Mouse (Mus musculus): ENCODE measurements around the gene Cdc20b. TPM values are rescaled to one million over a fixed set of nuclear protein-coding genes. Genes with fewer than 3 reads are reported as not detected.

Gene Cdc20b
- polyA plus RNA-seq, 1 experiment from 2014 or later, result not detected

GRCm38 (mm10) chr13:113084732-113085131 is 49.8 kb downstream of the Cdc20b start:
- 83% methylated on average over 5 of the region's 5 CpGs for WGBS
- H3K27ac ChIP-seq, result no peak overlapping the region
- no peaks in the 10 kb centered on the region for H3K9me3 ChIP-seq (replicated peaks)
- H3K36me3 ChIP-seq, result no peaks in the 10 kb centered on the region
- H3K4me3 ChIP-seq, result no peak overlapping the region
- DNase-seq (ENCODE audit: low spot score), result no peak
- H3K4me1 ChIP-seq, result no peaks in the 10 kb centered on the region
- H3K27me3 ChIP-seq (ENCODE audit: low read depth, poor library complexity, severe bottlenecking), result no peaks in the 10 kb centered on the region

- H3K4me1 ChIP-seq, result no peaks in the 10 kb centered on the region
- no peak for DNase-seq (ENCODE audit: low spot score)
- H3K27ac ChIP-seq, result no peak overlapping the region
- no peaks in the 10 kb centered on the region for H3K9me3 ChIP-seq (replicated peaks)
- H3K36me3 ChIP-seq, result no peaks in the 10 kb centered on the region
- 78% methylated on average over 13 of the region's 13 CpGs for WGBS
- H3K4me3 ChIP-seq, result no peak overlapping the region
- no peaks in the 10 kb centered on the region for H3K27me3 ChIP-seq (ENCODE audit: low read depth, poor library complexity, severe bottlenecking)
Measured at GRCm38 (mm10) chr13:113087226-113088017, 52.5 kb downstream of the Cdc20b start.

- 48% methylated on average over 8 of the region's 8 CpGs for WGBS
- no peaks in the 10 kb centered on the region for H3K36me3 ChIP-seq
- no peaks in the 10 kb centered on the region for H3K4me1 ChIP-seq
- H3K4me3 ChIP-seq, result no peak overlapping the region
- DNase-seq (ENCODE audit: low spot score), result no peak
- no peaks in the 10 kb centered on the region for H3K27me3 ChIP-seq (ENCODE audit: low read depth, poor library complexity, severe bottlenecking)
- H3K9me3 ChIP-seq (replicated peaks), result no peaks in the 10 kb centered on the region
- no peak overlapping the region for H3K27ac ChIP-seq
Measured at GRCm38 (mm10) chr13:113090489-113090888, 55.6 kb downstream of the Cdc20b start.

- Histone ChIP-seq H3K27me3 (ENCODE audit: low read depth, poor library complexity, severe bottlenecking) (no peaks in the 10 kb centered on the region), H3K27ac (no peak overlapping the region), H3K4me3 (no peak overlapping the region), H3K36me3 (no peaks in the 10 kb centered on the region), H3K4me1 (no peaks in the 10 kb centered on the region), H3K9me3 (replicated peaks) (no peaks in the 10 kb centered on the region)
- DNase-seq (ENCODE audit: low spot score), result no peak
- WGBS, result 62% methylated on average over 1 of the region's 1 CpGs
Measured at GRCm38 (mm10) chr13:113094618-113095017, 59.7 kb downstream of the Cdc20b start.

- no peak overlapping the region for H3K4me3 ChIP-seq
- no peak for DNase-seq (ENCODE audit: low spot score)
- H3K4me1 ChIP-seq, result no peaks in the 10 kb centered on the region
- H3K27me3 ChIP-seq (ENCODE audit: low read depth, poor library complexity, severe bottlenecking), result no peaks in the 10 kb centered on the region
- H3K9me3 ChIP-seq (replicated peaks), result no peaks in the 10 kb centered on the region
- 84% methylated on average over 3 of the region's 3 CpGs for WGBS
- H3K36me3 ChIP-seq, result no peaks in the 10 kb centered on the region
- H3K27ac ChIP-seq, result no peak overlapping the region
Measured at GRCm38 (mm10) chr13:113097011-113097410, 62.1 kb downstream of the Cdc20b start.

- no peaks in the 10 kb centered on the region for H3K36me3 ChIP-seq
- no peak for DNase-seq (ENCODE audit: low spot score)
- 88% methylated on average over 2 of the region's 2 CpGs for WGBS
- H3K4me3 ChIP-seq, result no peak overlapping the region
- H3K4me1 ChIP-seq, result no peaks in the 10 kb centered on the region
- H3K27ac ChIP-seq, result no peak overlapping the region
- H3K27me3 ChIP-seq (ENCODE audit: low read depth, poor library complexity, severe bottlenecking), result no peaks in the 10 kb centered on the region
- no peaks in the 10 kb centered on the region for H3K9me3 ChIP-seq (replicated peaks)
Measured at GRCm38 (mm10) chr13:113098406-113098805, 63.5 kb downstream of the Cdc20b start.

- H3K4me3 ChIP-seq, result no peak within 1 kb of the TSS
- no peaks in the 10 kb centered on the region for H3K27me3 ChIP-seq (ENCODE audit: low read depth, poor library complexity, severe bottlenecking)
- H3K4me1 ChIP-seq, result no peaks in the 10 kb centered on the region
- WGBS, result 93% methylated on average over 6 of the region's 6 CpGs
- H3K36me3 ChIP-seq, result no peaks in the 10 kb centered on the region
- no peak within 1 kb of the TSS for H3K27ac ChIP-seq
- no peak for DNase-seq (ENCODE audit: low spot score)
- no peaks in the 10 kb centered on the region for H3K9me3 ChIP-seq (replicated peaks)
Measured at GRCm38 (mm10) chr13:113100879-113101278, 66.0 kb downstream of the Cdc20b start, which contains the start of gene Gzma. Gzma (minus strand) TSS chr13:113100981.

GRCm38 (mm10) chr13:113101804-113102203 is 66.9 kb downstream of the Cdc20b start:
- 76% methylated on average over 10 of the region's 10 CpGs for WGBS
- no peaks in the 10 kb centered on the region for H3K36me3 ChIP-seq
- H3K4me3 ChIP-seq, result no peak overlapping the region
- H3K9me3 ChIP-seq (replicated peaks), result no peaks in the 10 kb centered on the region
- no peak overlapping the region for H3K27ac ChIP-seq
- DNase-seq (ENCODE audit: low spot score), result no peak
- H3K4me1 ChIP-seq, result no peaks in the 10 kb centered on the region
- no peaks in the 10 kb centered on the region for H3K27me3 ChIP-seq (ENCODE audit: low read depth, poor library complexity, severe bottlenecking)

- H3K36me3 ChIP-seq, result no peaks in the 10 kb centered on the region
- no peak for DNase-seq (ENCODE audit: low spot score)
- no peak overlapping the region for H3K4me3 ChIP-seq
- H3K9me3 ChIP-seq (replicated peaks), result no peaks in the 10 kb centered on the region
- H3K27ac ChIP-seq, result no peak overlapping the region
- WGBS, result 92% methylated on average over 10 of the region's 10 CpGs
- no peaks in the 10 kb centered on the region for H3K4me1 ChIP-seq
- H3K27me3 ChIP-seq (ENCODE audit: low read depth, poor library complexity, severe bottlenecking), result no peaks in the 10 kb centered on the region
Measured at GRCm38 (mm10) chr13:113104759-113105158, 69.8 kb downstream of the Cdc20b start.

GRCm38 (mm10) chr13:113118977-113119376 is 84.1 kb downstream of the Cdc20b start:
- no peak for DNase-seq (ENCODE audit: low spot score)
- Histone ChIP-seq H3K4me1 (peaks cover 4% of the 10 kb centered on the region), H3K36me3 (no peaks in the 10 kb centered on the region), H3K4me3 (no peak overlapping the region), H3K27me3 (ENCODE audit: low read depth, poor library complexity, severe bottlenecking) (no peaks in the 10 kb centered on the region), H3K27ac (no peak overlapping the region), H3K9me3 (replicated peaks) (no peaks in the 10 kb centered on the region)
- WGBS, result 99% methylated on average over 4 of the region's 4 CpGs

GRCm38 (mm10) chr13:113120324-113121237 is 85.7 kb downstream of the Cdc20b start:
- peak; percentile 21 for DNase-seq (ENCODE audit: low spot score)
- no peaks in the 10 kb centered on the region for H3K27me3 ChIP-seq (ENCODE audit: low read depth, poor library complexity, severe bottlenecking)
- no peaks in the 10 kb centered on the region for H3K9me3 ChIP-seq (replicated peaks)
- H3K4me3 ChIP-seq, result no peak overlapping the region
- 92% methylated on average over 17 of the region's 17 CpGs for WGBS
- no peaks in the 10 kb centered on the region for H3K36me3 ChIP-seq
- H3K27ac ChIP-seq, result no peak overlapping the region
- peaks cover 7% of the 10 kb centered on the region for H3K4me1 ChIP-seq

- Histone ChIP-seq H3K36me3 (no peaks in the 10 kb centered on the region), H3K27me3 (ENCODE audit: low read depth, poor library complexity, severe bottlenecking) (no peaks in the 10 kb centered on the region), H3K9me3 (replicated peaks) (no peaks in the 10 kb centered on the region), H3K4me3 (no peak overlapping the region), H3K4me1 (peaks cover 7% of the 10 kb centered on the region), H3K27ac (no peak overlapping the region)
- no peak for DNase-seq (ENCODE audit: low spot score)
- WGBS, result 90% methylated on average over 14 of the region's 14 CpGs
Measured at GRCm38 (mm10) chr13:113121326-113121725, 86.4 kb downstream of the Cdc20b start.

- Histone ChIP-seq H3K27me3 (ENCODE audit: low read depth, poor library complexity, severe bottlenecking) (no peaks in the 10 kb centered on the region), H3K27ac (no peak overlapping the region), H3K9me3 (replicated peaks) (no peaks in the 10 kb centered on the region), H3K4me3 (no peak overlapping the region), H3K4me1 (no peaks in the 10 kb centered on the region), H3K36me3 (no peaks in the 10 kb centered on the region)
- DNase-seq (ENCODE audit: low spot score), result peak; percentile 14
- WGBS, result 98% methylated on average over 1 of the region's 1 CpGs
Measured at GRCm38 (mm10) chr13:113129974-113130373, 95.1 kb downstream of the Cdc20b start.
